Mouse (Mus musculus): ENCODE results near the gene Il9. TPM values are rescaled to one million over a fixed set of nuclear protein-coding genes. Genes with fewer than 3 reads are reported as not detected.
A peak's percentile ranks its signal among the peaks of the same experiment; 100 is the strongest.

Il9 gene
- total and polyA plus RNA-seq, 3 experiments = not detected

DNA sequence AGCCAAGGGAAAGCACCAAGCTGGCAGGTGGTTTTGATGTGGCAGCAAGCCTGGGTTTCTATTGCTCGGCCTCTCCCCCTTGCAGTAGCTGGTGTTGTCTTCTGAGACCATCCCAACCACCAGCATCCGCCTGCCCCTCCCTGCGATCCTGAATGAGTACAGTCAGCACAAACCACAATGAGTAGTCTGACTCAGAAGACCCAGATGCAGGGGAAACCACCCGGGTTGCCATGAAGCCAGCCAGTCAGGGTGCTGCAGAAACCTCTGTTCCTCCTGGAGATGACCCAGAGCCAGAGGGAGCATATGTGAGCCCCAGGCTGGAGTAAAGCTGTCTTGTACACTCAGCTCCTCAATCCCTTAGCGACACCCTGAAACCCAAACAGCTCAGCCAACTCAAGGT is 5.3 kb downstream of the Il9 start:
- H3K4me3 ChIP-seq (ENCODE audit: control insufficient read depth in 1 of 2, insufficient read depth in 1 of 2, low read depth in 2 of 2, low read length in 2 of 2) = no peak overlapping the region
- TF ChIP-seq MAX (IDR thresholded peaks at IDR 0.05; ENCODE audit: low read length) (no peak), SMC3 (IDR thresholded peaks at IDR 0.05; ENCODE audit: low read depth, low read length) (no peak), EP300 (IDR thresholded peaks at IDR 0.05; ENCODE audit: low read depth in 1 of 2, low read length in 2 of 2) (no peak), MYC (IDR thresholded peaks at IDR 0.05; ENCODE audit: low read depth, low read length) (no peak), RCOR1 (IDR thresholded peaks at IDR 0.05; ENCODE audit: low read depth, low read length) (no peak), ZMIZ1 (IDR thresholded peaks at IDR 0.05; ENCODE audit: low read depth, low read length) (no peak), USF2 (IDR thresholded peaks at IDR 0.05; ENCODE audit: borderline replicate concordance in 1 of 2, insufficient read depth in 1 of 2, low read depth in 1 of 2, low read length in 2 of 2) (no peak), MAZ (IDR thresholded peaks at IDR 0.05; ENCODE audit: low read depth, low read length) (no peak), UBTF (IDR thresholded peaks at IDR 0.05; ENCODE audit: borderline replicate concordance, insufficient read depth, low read depth, low read length) (no peak), TBP (IDR thresholded peaks at IDR 0.05; ENCODE audit: low read depth, low read length) (no peak), MAFK (IDR thresholded peaks at IDR 0.05; ENCODE audit: borderline replicate concordance, low read depth, low read length) (no peak), ZNF384 (IDR thresholded peaks at IDR 0.05; ENCODE audit: low read depth, low read length) (no peak), GATA1 (IDR thresholded peaks at IDR 0.05; ENCODE audit: low read depth, low read length) (no peak), POLR2A (IDR thresholded peaks at IDR 0.05; ENCODE audit: control insufficient read depth in 1 of 2, insufficient read depth in 1 of 2, low read depth in 1 of 2, low read length in 2 of 2, poor library complexity in 1 of 2) (no peak), SIN3A (IDR thresholded peaks at IDR 0.05; ENCODE audit: low read length) (no peak)
- no peaks in the 10 kb centered on the region for H3K79me2 ChIP-seq (ENCODE audit: control insufficient read depth, insufficient read depth, low read length, poor library complexity)
- no peaks in the 10 kb centered on the region for H3K4me1 ChIP-seq (ENCODE audit: control insufficient read depth in 1 of 2, insufficient read depth in 2 of 2, low read length in 2 of 2)
- H3K36me3 ChIP-seq (ENCODE audit: control insufficient read depth in 1 of 2, insufficient read depth in 2 of 2, low read length in 2 of 2) = no peaks in the 10 kb centered on the region
- H3K27ac ChIP-seq (ENCODE audit: control insufficient read depth, low read depth, low read length) = no peak overlapping the region
- H3K9ac ChIP-seq (ENCODE audit: control insufficient read depth, low read depth, low read length, poor library complexity, severe bottlenecking) = no peak overlapping the region
- DNase-seq (ENCODE audit: low read depth, low spot score) = no peak
- H3K9me3 ChIP-seq (replicated peaks; ENCODE audit: insufficient read depth, low read length) = no peaks in the 10 kb centered on the region
- no peaks in the 10 kb centered on the region for H3K27me3 ChIP-seq (ENCODE audit: control insufficient read depth in 1 of 2, insufficient read depth in 2 of 2, low read length in 2 of 2)

DNA sequence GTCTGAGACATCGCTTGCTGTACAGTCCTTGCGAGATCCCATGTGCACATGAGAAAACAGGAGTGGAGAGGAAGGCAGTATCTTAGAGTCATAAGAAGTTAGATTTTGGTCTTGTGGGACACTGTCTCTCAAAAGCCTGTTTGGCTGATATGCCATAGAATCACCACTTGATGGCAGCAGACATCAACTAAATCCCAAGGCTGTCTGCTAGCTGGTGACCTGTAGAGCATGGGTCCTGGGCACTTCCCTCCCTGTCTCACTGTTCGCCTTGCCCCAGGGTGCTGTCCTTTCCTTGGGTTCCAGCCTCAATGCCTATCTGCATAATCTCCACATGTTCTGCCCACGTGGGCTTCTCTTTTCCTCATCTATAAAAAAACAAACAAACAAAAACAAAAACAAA is 6.7 kb downstream of the Il9 start:
- Histone ChIP-seq H3K79me2 (ENCODE audit: control insufficient read depth, insufficient read depth, low read length, poor library complexity) (no peaks in the 10 kb centered on the region), H3K4me1 (ENCODE audit: control insufficient read depth in 1 of 2, insufficient read depth in 2 of 2, low read length in 2 of 2) (no peaks in the 10 kb centered on the region), H3K9me3 (replicated peaks; ENCODE audit: insufficient read depth, low read length) (no peaks in the 10 kb centered on the region), H3K36me3 (ENCODE audit: control insufficient read depth in 1 of 2, insufficient read depth in 2 of 2, low read length in 2 of 2) (no peaks in the 10 kb centered on the region), H3K27me3 (ENCODE audit: control insufficient read depth in 1 of 2, insufficient read depth in 2 of 2, low read length in 2 of 2) (no peaks in the 10 kb centered on the region), H3K9ac (ENCODE audit: control insufficient read depth, low read depth, low read length, poor library complexity, severe bottlenecking) (no peak overlapping the region), H3K4me3 (ENCODE audit: control insufficient read depth in 1 of 2, insufficient read depth in 1 of 2, low read depth in 2 of 2, low read length in 2 of 2) (no peak overlapping the region), H3K27ac (ENCODE audit: control insufficient read depth, low read depth, low read length) (no peak overlapping the region)
- TF ChIP-seq ZMIZ1 (IDR thresholded peaks at IDR 0.05; ENCODE audit: low read depth, low read length) (no peak), TCF12 (IDR thresholded peaks at IDR 0.05; ENCODE audit: low read depth, low read length) (no peak), KAT2A (conservative IDR thresholded peaks at IDR 0.05; ENCODE audit: low read depth, low read length) (no peak), ZC3H11A (IDR thresholded peaks at IDR 0.05; ENCODE audit: low read depth, low read length) (peak; percentile 24; the same call in 1 of the 2 replicates), TBP (IDR thresholded peaks at IDR 0.05; ENCODE audit: low read depth, low read length) (no peak), UBTF (IDR thresholded peaks at IDR 0.05; ENCODE audit: borderline replicate concordance, insufficient read depth, low read depth, low read length) (no peak), ZKSCAN1 (IDR thresholded peaks at IDR 0.05; ENCODE audit: low read depth, low read length) (no peak), JUND (IDR thresholded peaks at IDR 0.05; ENCODE audit: low read depth, low read length) (no peak), CTCF (IDR thresholded peaks at IDR 0.05 in 2 of 3, conservative IDR thresholded peaks at IDR 0.05 in 1 of 3; ENCODE audit: control insufficient read depth in 1 of 3, insufficient read depth in 1 of 3, low read depth in 2 of 3, low read length in 3 of 3, poor library complexity in 1 of 3, severe bottlenecking in 1 of 3) (peak; percentile 28 to 52 (median 28); a peak in 5 of 6 replicates), ZNF384 (IDR thresholded peaks at IDR 0.05; ENCODE audit: low read depth, low read length) (no peak), BHLHE40 (IDR thresholded peaks at IDR 0.05; ENCODE audit: borderline replicate concordance, low read depth, low read length) (no peak), GATA1 (IDR thresholded peaks at IDR 0.05; ENCODE audit: low read depth, low read length) (no peak), SMC3 (IDR thresholded peaks at IDR 0.05; ENCODE audit: low read depth, low read length) (peak; percentile 48), RAD21 (IDR thresholded peaks at IDR 0.05; ENCODE audit: low read depth, low read length) (peak; percentile 60), RCOR1 (IDR thresholded peaks at IDR 0.05; ENCODE audit: low read depth, low read length) (no peak)
- DNase-seq (ENCODE audit: low read depth, low spot score) = peak; percentile 22

All from MEL (cell line).